Mouse (Mus musculus): ENCODE data around the gene Spata13. TPM values are rescaled to one million over a fixed set of nuclear protein-coding genes. Genes with fewer than 3 reads are reported as not detected.

The Spata13 gene
- polyA plus RNA-seq, 1 experiment from 2014 or later: 11.2 TPM

DNA sequence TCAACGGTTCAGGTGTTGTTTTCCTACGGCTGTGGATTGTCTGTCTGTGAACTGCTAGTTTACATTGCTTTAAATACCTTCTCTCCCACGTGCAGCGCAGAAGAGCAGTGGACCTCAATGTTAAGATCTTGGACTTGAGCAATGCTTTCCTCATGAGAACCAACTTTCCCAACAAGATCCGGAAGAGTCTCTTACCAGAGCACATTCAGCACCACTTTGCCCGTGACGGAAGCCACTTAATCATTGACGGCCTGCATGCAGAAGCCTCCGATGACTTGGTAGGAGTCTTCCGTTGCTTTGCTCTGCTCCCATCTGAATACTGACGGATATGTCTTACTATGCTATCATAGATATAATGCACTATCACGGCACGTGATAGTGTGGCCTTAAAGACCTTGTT lies 168.2 kb downstream of the Spata13 start:
- no peak for TF ChIP-seq CTCF (IDR thresholded peaks at IDR 0.05; ENCODE audit: low read depth)
- H3K4me2 ChIP-seq (replicated peaks; ENCODE audit: low read depth): no peak overlapping the region
- 87% methylated on average over 13 of the region's 13 CpGs for WGBS
- no peak for ATAC-seq (ENCODE audit: low FRiP score, low TSS enrichment)
- DNase-seq (ENCODE audit: low spot score): no peak
- no peaks in the 10 kb centered on the region for H3K4me1 ChIP-seq (replicated peaks; ENCODE audit: control insufficient read depth, insufficient read depth)
- H3K36me3 ChIP-seq (ENCODE audit: control insufficient read depth, insufficient read depth, low read length): peaks cover 11% of the 10 kb centered on the region; the same call in 1 of the 2 replicates
- no peak overlapping the region for H3K9ac ChIP-seq (ENCODE audit: low read length)
- no peak overlapping the region for H3K27ac ChIP-seq (replicated peaks)
- H3K9me3 ChIP-seq (ENCODE audit: control insufficient read depth, low read length): no peaks in the 10 kb centered on the region
- H3K27me3 ChIP-seq (ENCODE audit: control insufficient read depth, insufficient read depth, low read length): no peaks in the 10 kb centered on the region
- H3K4me3 ChIP-seq (ENCODE audit: low read depth, low read length): no peak overlapping the region

DNA sequence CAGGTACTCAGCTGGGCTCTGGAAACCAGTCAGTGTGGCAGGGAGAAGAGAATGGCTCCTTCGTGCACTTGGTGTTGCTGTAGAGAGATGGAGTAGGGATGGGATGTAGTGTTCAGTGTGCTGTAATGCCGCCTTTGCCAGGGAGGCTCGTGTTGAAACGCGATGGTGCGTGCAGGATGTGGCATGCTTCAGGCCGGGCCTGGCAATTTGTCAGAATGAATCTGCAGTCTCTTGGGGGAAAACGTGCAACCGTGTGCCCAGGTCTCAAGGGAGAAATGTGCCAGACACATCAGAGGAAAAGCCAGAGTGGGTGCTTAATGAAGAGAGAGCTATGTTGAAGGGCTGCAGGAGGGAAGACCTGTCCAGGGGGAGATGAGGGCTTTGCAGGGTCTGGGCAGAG lies 171.2 kb downstream of the Spata13 start:
- H3K27ac ChIP-seq (replicated peaks): no peak overlapping the region
- H3K9ac ChIP-seq (ENCODE audit: low read length): no peak overlapping the region
- ATAC-seq (ENCODE audit: low FRiP score, low TSS enrichment): 0 out of 2 replicates have a peak, but pooled peaks have one; percentile 15
- H3K4me1 ChIP-seq (replicated peaks; ENCODE audit: control insufficient read depth, insufficient read depth): no peaks in the 10 kb centered on the region
- no peaks in the 10 kb centered on the region for H3K27me3 ChIP-seq (ENCODE audit: control insufficient read depth, insufficient read depth, low read length)
- 70% methylated on average over 9 of the region's 9 CpGs for WGBS
- peaks cover 9% of the 10 kb centered on the region; the same call in 1 of the 2 replicates for H3K36me3 ChIP-seq (ENCODE audit: control insufficient read depth, insufficient read depth, low read length)
- no peak for TF ChIP-seq EP300 (optimal IDR thresholded peaks at IDR 0.05)
- no peak for TF ChIP-seq CTCF (IDR thresholded peaks at IDR 0.05; ENCODE audit: low read depth)
- no peak overlapping the region for H3K4me3 ChIP-seq (ENCODE audit: low read depth, low read length)
- DNase-seq (ENCODE audit: low spot score): no peak
- no peak overlapping the region for H3K4me2 ChIP-seq (replicated peaks; ENCODE audit: low read depth)
- no peaks in the 10 kb centered on the region for H3K9me3 ChIP-seq (ENCODE audit: control insufficient read depth, low read length)

DNA sequence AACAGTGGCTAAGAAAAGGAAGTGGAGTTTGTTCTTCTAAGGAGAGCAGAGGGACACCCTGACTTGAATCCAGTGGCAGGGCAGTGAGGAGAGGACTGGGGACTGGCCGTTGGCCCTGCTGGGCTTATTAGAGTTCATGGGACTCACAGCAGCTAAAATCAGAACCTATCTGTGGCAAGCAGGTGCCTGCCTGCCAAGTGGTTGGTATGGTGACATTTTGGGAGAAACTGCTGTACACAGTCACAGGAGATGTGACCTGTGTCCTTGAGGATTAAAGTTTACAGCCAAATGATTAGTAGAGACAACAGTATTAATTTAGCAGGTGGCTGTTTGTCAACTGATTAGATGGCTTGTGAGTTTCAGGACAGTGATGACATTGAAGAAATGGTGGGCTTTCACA lies 172.1 kb downstream of the Spata13 start:
- Histone ChIP-seq H3K4me2 (replicated peaks; ENCODE audit: low read depth) (no peak overlapping the region), H3K4me3 (ENCODE audit: low read depth, low read length) (no peak overlapping the region), H3K27me3 (ENCODE audit: control insufficient read depth, insufficient read depth, low read length) (no peaks in the 10 kb centered on the region), H3K36me3 (ENCODE audit: control insufficient read depth, insufficient read depth, low read length) (peaks cover 9% of the 10 kb centered on the region; the same call in 1 of the 2 replicates), H3K27ac (replicated peaks) (no peak overlapping the region), H3K9me3 (ENCODE audit: control insufficient read depth, low read length) (no peaks in the 10 kb centered on the region), H3K9ac (ENCODE audit: low read length) (no peak overlapping the region), H3K4me1 (replicated peaks; ENCODE audit: control insufficient read depth, insufficient read depth) (no peaks in the 10 kb centered on the region)
- no peak for DNase-seq (ENCODE audit: low spot score)
- WGBS: 78% methylated on average over 1 of the region's 1 CpGs
- no peak for ATAC-seq (ENCODE audit: low FRiP score, low TSS enrichment)
- TF ChIP-seq EP300 (optimal IDR thresholded peaks at IDR 0.05): no peak

DNA sequence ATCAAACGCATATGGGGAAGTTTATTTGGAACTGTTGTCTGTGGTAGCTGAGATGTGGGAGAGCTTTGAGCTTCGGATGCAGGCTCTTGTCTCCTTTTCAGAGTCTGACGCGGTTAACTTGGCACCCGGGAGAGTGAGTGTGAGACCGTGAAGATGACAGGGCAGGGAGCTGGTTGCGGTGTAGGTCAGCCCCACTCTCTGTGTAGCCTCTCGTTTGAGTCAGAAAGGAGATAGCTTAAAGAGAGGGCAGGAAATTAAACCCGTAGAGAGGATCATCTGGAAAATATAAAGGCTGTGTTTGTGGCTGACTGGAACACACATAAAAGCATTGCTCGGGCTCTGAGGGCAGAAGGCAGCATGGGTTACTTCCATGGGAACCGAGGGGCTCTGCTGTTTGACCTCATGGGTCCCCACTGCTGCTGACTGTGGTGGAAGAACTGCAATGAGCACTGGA lies 173.1 kb downstream of the Spata13 start:
- no peak overlapping the region for H3K4me3 ChIP-seq (ENCODE audit: low read depth, low read length)
- no peaks in the 10 kb centered on the region for H3K4me1 ChIP-seq (replicated peaks; ENCODE audit: control insufficient read depth, insufficient read depth)
- no peak overlapping the region for H3K9ac ChIP-seq (ENCODE audit: low read length)
- no peaks in the 10 kb centered on the region for H3K9me3 ChIP-seq (ENCODE audit: control insufficient read depth, low read length)
- peaks cover 4% of the 10 kb centered on the region; the same call in 1 of the 2 replicates for H3K36me3 ChIP-seq (ENCODE audit: control insufficient read depth, insufficient read depth, low read length)
- TF ChIP-seq EP300 (optimal IDR thresholded peaks at IDR 0.05) (no peak), CTCF (IDR thresholded peaks at IDR 0.05; ENCODE audit: low read depth) (no peak)
- DNase-seq (ENCODE audit: low spot score) (no peak), ATAC-seq (ENCODE audit: low FRiP score, low TSS enrichment) (no peak)
- no peaks in the 10 kb centered on the region for H3K27me3 ChIP-seq (ENCODE audit: control insufficient read depth, insufficient read depth, low read length)
- H3K4me2 ChIP-seq (replicated peaks; ENCODE audit: low read depth): no peak overlapping the region
- no peak overlapping the region for H3K27ac ChIP-seq (replicated peaks)
- 43% methylated on average over 11 of the region's 11 CpGs for WGBS

DNA sequence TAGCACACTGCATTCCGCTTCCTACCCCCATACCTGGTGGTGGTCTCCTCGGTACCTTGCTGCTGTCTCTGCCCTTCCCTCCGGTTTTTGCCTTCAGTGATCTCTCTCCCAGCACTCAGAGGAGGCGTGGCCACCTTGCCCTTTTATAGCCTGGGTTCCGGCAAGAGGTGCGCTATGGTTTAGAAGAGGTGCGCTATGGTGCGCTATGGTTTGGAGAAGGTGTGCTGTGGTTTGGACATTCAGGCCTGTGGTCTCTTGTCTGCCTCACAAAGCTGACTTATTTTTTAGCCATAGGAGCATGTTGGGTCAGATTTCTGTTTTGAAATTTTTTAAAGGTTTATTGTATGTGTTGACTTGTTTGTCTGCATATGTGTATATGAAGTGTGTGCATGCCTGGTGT lies 176.1 kb downstream of the Spata13 start:
- DNase-seq (ENCODE audit: low spot score) (no peak), ATAC-seq (ENCODE audit: low FRiP score, low TSS enrichment) (no peak)
- Histone ChIP-seq H3K27ac (replicated peaks) (no peak overlapping the region), H3K9me3 (ENCODE audit: control insufficient read depth, low read length) (no peaks in the 10 kb centered on the region), H3K9ac (ENCODE audit: low read length) (no peak overlapping the region), H3K36me3 (ENCODE audit: control insufficient read depth, insufficient read depth, low read length) (no peaks in the 10 kb centered on the region), H3K4me1 (replicated peaks; ENCODE audit: control insufficient read depth, insufficient read depth) (no peaks in the 10 kb centered on the region), H3K4me2 (replicated peaks; ENCODE audit: low read depth) (no peak overlapping the region), H3K27me3 (ENCODE audit: control insufficient read depth, insufficient read depth, low read length) (no peaks in the 10 kb centered on the region), H3K4me3 (ENCODE audit: low read depth, low read length) (no peak overlapping the region)
- TF ChIP-seq CTCF (IDR thresholded peaks at IDR 0.05; ENCODE audit: low read depth) (no peak), EP300 (optimal IDR thresholded peaks at IDR 0.05) (no peak)
- 83% methylated on average over 8 of the region's 8 CpGs for WGBS

DNA sequence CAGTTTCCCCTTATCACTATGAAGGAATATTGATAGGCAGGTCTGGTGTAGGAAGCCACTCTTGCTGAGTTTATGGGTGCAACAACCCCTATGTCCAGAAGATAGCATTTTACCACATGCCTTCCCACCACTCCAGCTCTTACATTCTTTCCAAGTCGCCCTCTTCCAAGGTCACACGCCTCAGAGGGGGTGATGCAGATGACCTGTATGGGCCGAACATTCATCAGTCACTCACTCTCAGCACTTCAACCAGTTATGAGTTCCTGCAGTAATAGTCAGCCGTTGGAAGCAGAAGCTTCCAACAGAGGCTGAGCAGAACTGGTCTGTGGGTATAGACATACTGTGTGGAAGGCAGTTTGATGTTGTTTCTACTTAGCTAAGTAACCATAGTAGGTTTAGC lies 177.7 kb downstream of the Spata13 start:
- no peak for TF ChIP-seq CTCF (IDR thresholded peaks at IDR 0.05; ENCODE audit: low read depth)
- TF ChIP-seq EP300 (optimal IDR thresholded peaks at IDR 0.05): no peak
- WGBS: 89% methylated on average over 4 of the region's 4 CpGs
- Histone ChIP-seq H3K9me3 (ENCODE audit: control insufficient read depth, low read length) (no peaks in the 10 kb centered on the region), H3K27me3 (ENCODE audit: control insufficient read depth, insufficient read depth, low read length) (no peaks in the 10 kb centered on the region), H3K4me3 (ENCODE audit: low read depth, low read length) (no peak overlapping the region), H3K4me2 (replicated peaks; ENCODE audit: low read depth) (no peak overlapping the region), H3K4me1 (replicated peaks; ENCODE audit: control insufficient read depth, insufficient read depth) (no peaks in the 10 kb centered on the region), H3K36me3 (ENCODE audit: control insufficient read depth, insufficient read depth, low read length) (no peaks in the 10 kb centered on the region), H3K9ac (ENCODE audit: low read length) (no peak overlapping the region), H3K27ac (replicated peaks) (no peak overlapping the region)
- ATAC-seq (ENCODE audit: low FRiP score, low TSS enrichment) (no peak), DNase-seq (ENCODE audit: low spot score) (no peak)

Other genes starting within 250 kb of the Spata13 start
- 3.0 and 3.1 TPM in 2 replicates for gene C1qtnf9, start 134.1 kb downstream of the Spata13 start, polyA plus RNA-seq (2015; fragmentation: Nextera tagmentation; extraction: Ambion mirVana)
- 9.8 and 9.9 TPM in 2 replicates for gene Mipep, start 150.6 kb downstream of the Spata13 start, polyA plus RNA-seq (2015; fragmentation: Nextera tagmentation; extraction: Ambion mirVana)